Comparison of ENCODE assay signal across 7 mouse cellular contexts in the genomic region with DNA sequence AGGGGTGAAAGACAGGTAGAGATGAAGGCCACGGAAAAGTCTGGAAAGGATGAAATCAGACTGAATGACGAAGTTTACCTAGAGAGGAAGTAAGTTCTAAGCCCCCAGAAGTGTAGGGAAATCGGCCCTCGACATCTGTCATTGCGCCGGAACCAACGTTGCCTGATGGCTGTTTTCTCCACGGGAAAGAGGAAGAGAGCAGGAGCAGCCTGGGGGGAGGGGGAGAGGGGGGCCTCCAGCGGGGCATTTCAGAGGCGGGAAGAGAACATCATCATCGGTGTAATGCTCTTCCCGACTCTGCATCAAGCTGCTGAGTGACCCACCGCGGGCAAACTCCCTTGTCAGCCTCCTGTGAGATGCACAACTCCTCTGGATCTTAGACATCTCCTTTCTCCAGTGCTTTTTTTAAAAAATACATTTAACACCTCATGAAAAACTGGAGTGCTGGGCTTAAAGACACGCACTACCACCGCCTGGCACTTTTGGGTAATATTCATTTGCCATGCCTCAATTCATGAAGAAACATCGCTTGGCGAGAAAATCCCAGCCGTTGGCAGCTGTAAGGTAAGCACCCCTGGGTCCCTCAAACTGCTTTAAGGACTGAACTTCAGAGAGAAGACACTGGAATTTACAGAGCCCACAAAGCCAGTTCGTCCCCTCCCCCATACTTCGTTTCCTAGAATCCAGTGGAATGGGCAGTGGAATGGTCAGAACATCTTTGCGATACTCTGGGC. TPM values are rescaled to one million over a fixed set of nuclear protein-coding genes. Genes with fewer than 3 reads are reported as not detected.
DNase-seq lines count a peak whose midpoint lies in the region; ATAC-seq and TF ChIP-seq lines count a peak whose summit lies in the region.

No protein-coding gene starts in this region.

- H3K4me2 ChIP-seq in heart, embryonic 12.5 days, result peak overlapping the region; percentile 52

- no peaks in the 10 kb centered on the region for H3K36me3 ChIP-seq in testis, adult 2 months (ENCODE audit: control insufficient read depth, insufficient read depth, low read length)
- H3K36me3 ChIP-seq in heart, embryonic 12.5 days, result no peaks in the 10 kb centered on the region
- H3K36me3 ChIP-seq in liver, adult 2 months (ENCODE audit: control insufficient read depth, insufficient read depth, low read length), result no peaks in the 10 kb centered on the region
- H3K36me3 ChIP-seq in splenic B cell, adult 2 months (ENCODE audit: control insufficient read depth, insufficient read depth, low read length, poor library complexity, severe bottlenecking), result no peaks in the 10 kb centered on the region

- no peaks in the 10 kb centered on the region for H3K79me2 ChIP-seq in liver, adult 2 months (ENCODE audit: control insufficient read depth, insufficient read depth, low read length)

- H3K27me3 ChIP-seq in testis, adult 2 months (ENCODE audit: control insufficient read depth, insufficient read depth, low read length), result no peaks in the 10 kb centered on the region
- peaks cover 73% of the 10 kb centered on the region for H3K27me3 ChIP-seq in heart, embryonic 12.5 days (replicated peaks)
- no peaks in the 10 kb centered on the region for H3K27me3 ChIP-seq in liver, adult 2 months (ENCODE audit: control insufficient read depth, insufficient read depth, low read length)
- no peaks in the 10 kb centered on the region for H3K27me3 ChIP-seq in splenic B cell, adult 2 months (ENCODE audit: control insufficient read depth, insufficient read depth, low read length, poor library complexity, severe bottlenecking)

- no peak for DNase-seq in testis, postnatal 10 days (ENCODE audit: low spot score)
- no peak for DNase-seq in liver, adult 2 months (ENCODE audit: extremely low read depth, low read depth, low spot score)
- DNase-seq in splenic B cell, adult 2 months (ENCODE audit: low read depth, low spot score), result peak; percentile 62
- no peak for DNase-seq in right cerebral cortex, adult 2 months (ENCODE audit: low spot score in 2 of 2)
- no peak for DNase-seq in frontal cortex, postnatal 10 days (ENCODE audit: low spot score in 2 of 2)

- 32% methylated on average over 22 of the region's 22 CpGs for WGBS in heart, embryonic 12.5 days
- WGBS in liver, adult 2 months, result 52% methylated on average over 22 of the region's 22 CpGs

- H3K9me3 ChIP-seq in heart, embryonic 12.5 days (replicated peaks), result 0 out of 2 replicates have a peak, but pooled peaks cover 7% of the 10 kb centered on the region

- no peak for ATAC-seq in heart, embryonic 12.5 days (ENCODE audit: insufficient number of reproducible peaks, low FRiP score)

- H3K4me1 ChIP-seq in testis, adult 2 months (ENCODE audit: control insufficient read depth, insufficient read depth, low read length), result peaks cover 7% of the 10 kb centered on the region
- H3K4me1 ChIP-seq in heart, embryonic 12.5 days (replicated peaks), result peaks cover 16% of the 10 kb centered on the region
- H3K4me1 ChIP-seq in liver, adult 2 months (ENCODE audit: control insufficient read depth, insufficient read depth, low read length), result no peaks in the 10 kb centered on the region

- H3K9ac ChIP-seq in heart, embryonic 12.5 days, result no peak overlapping the region
- 0 out of 2 replicates have a peak overlapping the region, but pooled peaks have one; percentile 18 for H3K9ac ChIP-seq in liver, adult 2 months (ENCODE audit: low read depth, low read length)

- H3K4me3 ChIP-seq in testis, adult 2 months (ENCODE audit: control insufficient read depth, low read depth, low read length), result peak overlapping the region; percentile 56
- peak overlapping the region; percentile 24 for H3K4me3 ChIP-seq in heart, embryonic 12.5 days
- peak overlapping the region; percentile 42 for H3K4me3 ChIP-seq in liver, adult 2 months (ENCODE audit: insufficient read depth, low read depth, low read length)

- no peak overlapping the region for H3K27ac ChIP-seq in testis, adult 2 months (ENCODE audit: control insufficient read depth, insufficient read depth, low read depth, low read length)
- H3K27ac ChIP-seq in heart, embryonic 12.5 days (ENCODE audit: poor library complexity, severe bottlenecking), result peak overlapping the region; percentile 40
- peak overlapping the region; percentile 12; the same call in 1 of the 2 replicates for H3K27ac ChIP-seq in liver, adult 2 months (replicated peaks; ENCODE audit: insufficient read depth, low read depth, low read length)

- no peak for TF ChIP-seq CTCF in testis, adult 2 months (IDR thresholded peaks at IDR 0.05; ENCODE audit: control insufficient read depth, insufficient read depth, insufficient replicate concordance, low read depth, low read length)
- no peak for TF ChIP-seq CTCF in liver, adult 2 months (IDR thresholded peaks at IDR 0.05; ENCODE audit: low read depth, low read length)

- no peak for TF ChIP-seq POLR2A in testis, adult 2 months (IDR thresholded peaks at IDR 0.05; ENCODE audit: control insufficient read depth, low read depth, low read length)
- no peak for TF ChIP-seq POLR2A in liver, adult 2 months (IDR thresholded peaks at IDR 0.05; ENCODE audit: extremely low read depth, insufficient read depth, low read length)

RNA-seq across cellular contexts. Expression of a gene that starts 53.0 kb away (rescaled TPM):
- polyA plus RNA-seq in testis, adult 2 months (2012; rRNA removed), result 8.0 and 8.9 TPM in 2 replicates
- polyA plus RNA-seq in heart, embryonic 12.5 days (2016; fragmentation: Nextera tagmentation; extraction: Ambion mirVana), result 49.4 and 51.2 TPM in 2 replicates
- 9.9 and 11.8 TPM in 2 replicates for total RNA-seq in liver, adult 2 months (2014; rRNA removed)
- 6.1 and 8.4 TPM in 2 replicates for polyA plus RNA-seq in liver, adult 2 months (2012; rRNA removed)
